Mouse (Mus musculus): ENCODE measurements around the gene Dph1. TPM values are rescaled to one million over a fixed set of nuclear protein-coding genes. Genes with fewer than 3 reads are reported as not detected.

Dph1 gene
- polyA plus RNA-seq, 1 experiment from 2014 or later, result 26.3 TPM

GRCm38 (mm10) chr11:75192336-75193214 is 1.5 kb upstream of the Dph1 start:
- peak; percentile 44 for ATAC-seq (replicated peaks; ENCODE audit: low FRiP score, low read depth)
- Histone ChIP-seq H3K36me3 (ENCODE audit: insufficient read depth, low read length) (no peaks in the 10 kb centered on the region), H3K4me1 (replicated peaks; ENCODE audit: insufficient read depth, low read length) (peaks cover 23% of the 10 kb centered on the region; the same call in 1 of the 2 replicates), H3K27ac (no peak overlapping the region), H3K4me3 (replicated peaks; ENCODE audit: low read depth, low read length) (peak overlapping the region; percentile 55; the same call in 1 of the 2 replicates), H3K4me2 (ENCODE audit: low read length) (peak overlapping the region; percentile 92), H3K27me3 (ENCODE audit: insufficient read depth, low read length) (peaks cover 24% of the 10 kb centered on the region), H3K9me3 (replicated peaks; ENCODE audit: low read length) (no peaks in the 10 kb centered on the region), H3K9ac (ENCODE audit: low read depth, low read length) (0 out of 2 replicates have a peak overlapping the region, but pooled peaks have one; percentile 50)
- peak; percentile 90 for TF ChIP-seq CTCF (IDR thresholded peaks at IDR 0.05; ENCODE audit: low read depth)
- DNase-seq (ENCODE audit: low spot score), result peak; percentile 95
- 26% methylated on average over 13 of the region's 13 CpGs for WGBS

- Histone ChIP-seq H3K9ac (ENCODE audit: low read depth, low read length) (no peak overlapping the region), H3K27me3 (ENCODE audit: insufficient read depth, low read length) (peaks cover 24% of the 10 kb centered on the region), H3K36me3 (ENCODE audit: insufficient read depth, low read length) (no peaks in the 10 kb centered on the region), H3K27ac (no peak overlapping the region), H3K9me3 (replicated peaks; ENCODE audit: low read length) (no peaks in the 10 kb centered on the region), H3K4me3 (replicated peaks; ENCODE audit: low read depth, low read length) (no peak overlapping the region), H3K4me1 (replicated peaks; ENCODE audit: insufficient read depth, low read length) (peaks cover 23% of the 10 kb centered on the region; the same call in 1 of the 2 replicates), H3K4me2 (ENCODE audit: low read length) (no peak overlapping the region)
- DNase-seq (ENCODE audit: low spot score), result no peak
- 71% methylated on average over 6 of the region's 6 CpGs for WGBS
- no peak for TF ChIP-seq CTCF (IDR thresholded peaks at IDR 0.05; ENCODE audit: low read depth)
- no peak for ATAC-seq (replicated peaks; ENCODE audit: low FRiP score, low read depth)
Measured at GRCm38 (mm10) chr11:75191841-75192240, 800 bp upstream of the Dph1 start.

GRCm38 (mm10) chr11:75190371-75190724 is 693 bp downstream of the Dph1 start:
- peak; percentile 59 for TF ChIP-seq CTCF (IDR thresholded peaks at IDR 0.05; ENCODE audit: low read depth)
- H3K4me3 ChIP-seq (replicated peaks; ENCODE audit: low read depth, low read length), result peak overlapping the region; percentile 85
- peak overlapping the region; percentile 90 for H3K4me2 ChIP-seq (ENCODE audit: low read length)
- ATAC-seq (replicated peaks; ENCODE audit: low FRiP score, low read depth) (peak; percentile 59; the same call in 1 of the 2 replicates), DNase-seq (ENCODE audit: low spot score) (peak; percentile 96)
- H3K9ac ChIP-seq (ENCODE audit: low read depth, low read length), result peak overlapping the region; percentile 69
- H3K36me3 ChIP-seq (ENCODE audit: insufficient read depth, low read length), result no peaks in the 10 kb centered on the region
- H3K4me1 ChIP-seq (replicated peaks; ENCODE audit: insufficient read depth, low read length), result peaks cover 23% of the 10 kb centered on the region; the same call in 1 of the 2 replicates
- WGBS, result 1% methylated on average over 24 of the region's 24 CpGs
- H3K27ac ChIP-seq, result peak overlapping the region; percentile 25; the same call in 1 of the 2 replicates
- H3K27me3 ChIP-seq (ENCODE audit: insufficient read depth, low read length), result peaks cover 15% of the 10 kb centered on the region
- H3K9me3 ChIP-seq (replicated peaks; ENCODE audit: low read length), result no peaks in the 10 kb centered on the region

- Histone ChIP-seq H3K4me1 (replicated peaks; ENCODE audit: insufficient read depth, low read length) (peaks cover 20% of the 10 kb centered on the region; the same call in 1 of the 2 replicates), H3K27me3 (ENCODE audit: insufficient read depth, low read length) (peaks cover 10% of the 10 kb centered on the region), H3K9me3 (replicated peaks; ENCODE audit: low read length) (no peaks in the 10 kb centered on the region), H3K27ac (peak overlapping the region; percentile 25; the same call in 1 of the 2 replicates), H3K4me2 (ENCODE audit: low read length) (peak overlapping the region; percentile 90), H3K36me3 (ENCODE audit: insufficient read depth, low read length) (no peaks in the 10 kb centered on the region), H3K9ac (ENCODE audit: low read depth, low read length) (peak overlapping the region; percentile 69), H3K4me3 (replicated peaks; ENCODE audit: low read depth, low read length) (peak overlapping the region; percentile 85)
- no peak for DNase-seq (ENCODE audit: low spot score)
- no peak for TF ChIP-seq CTCF (IDR thresholded peaks at IDR 0.05; ENCODE audit: low read depth)
- no peak for ATAC-seq (replicated peaks; ENCODE audit: low FRiP score, low read depth)
- WGBS, result under 1% methylated on average over 22 of the region's 22 CpGs
Measured at GRCm38 (mm10) chr11:75189713-75190370, 1.2 kb downstream of the Dph1 start.

GRCm38 (mm10) chr11:75184986-75185385 is 6.1 kb downstream of the Dph1 start:
- no peak for DNase-seq (ENCODE audit: low spot score)
- Histone ChIP-seq H3K4me3 (replicated peaks; ENCODE audit: low read depth, low read length) (no peak overlapping the region), H3K9ac (ENCODE audit: low read depth, low read length) (no peak overlapping the region), H3K4me1 (replicated peaks; ENCODE audit: insufficient read depth, low read length) (peaks cover 7% of the 10 kb centered on the region; the same call in 1 of the 2 replicates), H3K36me3 (ENCODE audit: insufficient read depth, low read length) (peaks cover 17% of the 10 kb centered on the region; the same call in 1 of the 2 replicates), H3K27ac (no peak overlapping the region), H3K4me2 (ENCODE audit: low read length) (no peak overlapping the region), H3K9me3 (replicated peaks; ENCODE audit: low read length) (no peaks in the 10 kb centered on the region), H3K27me3 (ENCODE audit: insufficient read depth, low read length) (no peaks in the 10 kb centered on the region)
- ATAC-seq (replicated peaks; ENCODE audit: low FRiP score, low read depth), result no peak
- TF ChIP-seq CTCF (IDR thresholded peaks at IDR 0.05; ENCODE audit: low read depth), result no peak
- WGBS, result 51% methylated on average over 2 of the region's 2 CpGs

- peaks cover 5% of the 10 kb centered on the region; the same call in 1 of the 2 replicates for H3K4me1 ChIP-seq (replicated peaks; ENCODE audit: insufficient read depth, low read length)
- no peak overlapping the region for H3K4me2 ChIP-seq (ENCODE audit: low read length)
- no peak for DNase-seq (ENCODE audit: low spot score)
- no peak for ATAC-seq (replicated peaks; ENCODE audit: low FRiP score, low read depth)
- 91% methylated on average over 5 of the region's 5 CpGs for WGBS
- TF ChIP-seq CTCF (IDR thresholded peaks at IDR 0.05; ENCODE audit: low read depth), result no peak
- H3K27ac ChIP-seq, result no peak overlapping the region
- no peak overlapping the region for H3K9ac ChIP-seq (ENCODE audit: low read depth, low read length)
- peaks cover 17% of the 10 kb centered on the region; the same call in 1 of the 2 replicates for H3K36me3 ChIP-seq (ENCODE audit: insufficient read depth, low read length)
- H3K9me3 ChIP-seq (replicated peaks; ENCODE audit: low read length), result no peaks in the 10 kb centered on the region
- no peak overlapping the region for H3K4me3 ChIP-seq (replicated peaks; ENCODE audit: low read depth, low read length)
- no peaks in the 10 kb centered on the region for H3K27me3 ChIP-seq (ENCODE audit: insufficient read depth, low read length)
Measured at GRCm38 (mm10) chr11:75184573-75184972, 6.5 kb downstream of the Dph1 start.

Data from kidney, postnatal 0 days (tissue).